ENCODE assay signal across 20 mouse cellular contexts in genomic region chr10:24217558-24218268, GRCm38 (mm10). TPM values are rescaled to one million over a fixed set of nuclear protein-coding genes. Genes with fewer than 3 reads are reported as not detected.
DNase-seq lines count a peak whose midpoint lies in the region; ATAC-seq and TF ChIP-seq lines count a peak whose summit lies in the region.
"Had no signal": no experiment of that assay in that cellular context is flagged by ENCODE, and none has a peak within 500 bp of the region (broad histone marks: within the 10 kb centered on the region; RNA-seq: fewer than 3 reads in every experiment).

No protein-coding gene starts in this region.

- ATAC-seq in intestine, embryonic 14.5 days (replicated peaks; ENCODE audit: low FRiP score, low TSS enrichment, low read depth): no peak
- ATAC-seq in intestine, postnatal 0 days: no peak
- no peak for ATAC-seq in stomach, embryonic 14.5 days (ENCODE audit: insufficient number of reproducible peaks, insufficient read depth, low FRiP score, low read depth)
- no peak for ATAC-seq in stomach, postnatal 0 days (ENCODE audit: low FRiP score, low TSS enrichment)
- ATAC-seq: forebrain, postnatal 0 days; liver, embryonic 12.5 days had no signal

- no peak overlapping the region for H3K9ac ChIP-seq in intestine, embryonic 14.5 days (ENCODE audit: low read length)
- H3K9ac ChIP-seq in intestine, postnatal 0 days (ENCODE audit: low read depth, low read length): no peak overlapping the region
- no peak overlapping the region for H3K9ac ChIP-seq in stomach, embryonic 14.5 days (replicated peaks; ENCODE audit: low read depth, low read length)
- no peak overlapping the region for H3K9ac ChIP-seq in stomach, postnatal 0 days (ENCODE audit: low read length)
- H3K9ac ChIP-seq: forebrain, postnatal 0 days; hindbrain, embryonic 12.5 days; liver, embryonic 12.5 days had no signal

- H3K36me3 ChIP-seq in intestine, embryonic 14.5 days (ENCODE audit: control insufficient read depth, insufficient read depth, low read length): no peaks in the 10 kb centered on the region
- no peaks in the 10 kb centered on the region for H3K36me3 ChIP-seq in intestine, postnatal 0 days (ENCODE audit: control insufficient read depth, insufficient read depth)
- no peaks in the 10 kb centered on the region for H3K36me3 ChIP-seq in stomach, embryonic 14.5 days (ENCODE audit: control insufficient read depth, insufficient read depth, low read length)
- no peaks in the 10 kb centered on the region for H3K36me3 ChIP-seq in stomach, postnatal 0 days (ENCODE audit: control insufficient read depth, insufficient read depth, low read length)
- H3K36me3 ChIP-seq: forebrain, embryonic 10.5 days; G1E; hindbrain, embryonic 12.5 days; limb, embryonic 10.5 days; liver, embryonic 12.5 days; midbrain, embryonic 10.5 days had no signal

- H3K27ac ChIP-seq in intestine, embryonic 14.5 days (ENCODE audit: low read depth): peak overlapping the region; percentile 10; the same call in 1 of the 2 replicates
- H3K27ac ChIP-seq in intestine, postnatal 0 days (ENCODE audit: low read depth, low read length): no peak overlapping the region
- 0 out of 2 replicates have a peak overlapping the region, but pooled peaks have one; percentile 2 for H3K27ac ChIP-seq in stomach, embryonic 14.5 days (ENCODE audit: low read length)
- no peak overlapping the region for H3K27ac ChIP-seq in stomach, postnatal 0 days (replicated peaks)
- H3K27ac ChIP-seq: forebrain, embryonic 10.5 days; hindbrain, embryonic 12.5 days; limb, embryonic 10.5 days; liver, embryonic 12.5 days; macrophage; midbrain, embryonic 10.5 days had no signal

- no peaks in the 10 kb centered on the region for H3K9me3 ChIP-seq in intestine, embryonic 14.5 days (ENCODE audit: control insufficient read depth, low read length)
- no peaks in the 10 kb centered on the region for H3K9me3 ChIP-seq in intestine, postnatal 0 days (ENCODE audit: control insufficient read depth)
- H3K9me3 ChIP-seq in stomach, embryonic 14.5 days (ENCODE audit: control insufficient read depth, low read depth, low read length): no peaks in the 10 kb centered on the region
- H3K9me3 ChIP-seq in stomach, postnatal 0 days (ENCODE audit: control insufficient read depth, low read length): no peaks in the 10 kb centered on the region
- H3K9me3 ChIP-seq: forebrain, embryonic 10.5 days; G1E; hindbrain, embryonic 12.5 days; limb, embryonic 10.5 days; liver, embryonic 12.5 days; midbrain, embryonic 10.5 days had no signal

- H3K4me1 ChIP-seq in intestine, embryonic 14.5 days (replicated peaks; ENCODE audit: control insufficient read depth, insufficient read depth, low read length): no peaks in the 10 kb centered on the region; the same call in 1 of the 2 replicates
- H3K4me1 ChIP-seq in intestine, postnatal 0 days (replicated peaks; ENCODE audit: control insufficient read depth, insufficient read depth, low read length): no peaks in the 10 kb centered on the region
- no peaks in the 10 kb centered on the region for H3K4me1 ChIP-seq in stomach, embryonic 14.5 days (ENCODE audit: control insufficient read depth, insufficient read depth, low read length)
- H3K4me1 ChIP-seq in stomach, postnatal 0 days (replicated peaks; ENCODE audit: control insufficient read depth, insufficient read depth): no peaks in the 10 kb centered on the region
- H3K4me1 ChIP-seq: hindbrain, embryonic 12.5 days; liver, embryonic 12.5 days had no signal

- peak; percentile 12 for DNase-seq in adrenal gland, postnatal 14 days
- DNase-seq in adrenal gland, postnatal 25 days: no peak
- DNase-seq in intestine, embryonic 14.5 days (ENCODE audit: low spot score): no peak
- DNase-seq in stomach, postnatal 0 days (ENCODE audit: low spot score): no peak
- DNase-seq in thymus, postnatal 10 days (ENCODE audit: low spot score in 2 of 2): no peak
- no peak for DNase-seq in spleen, postnatal 4 days (ENCODE audit: low spot score in 2 of 2)
- DNase-seq: cerebellum, adult 8-10 months; forebrain, postnatal 0 days; heart, postnatal 10 days; kidney, adult 11 months; thymus, adult 18-20 months had no signal

- no peak for TF ChIP-seq EP300 in stomach, postnatal 0 days (optimal IDR thresholded peaks at IDR 0.05)

- no peak for TF ChIP-seq CTCF in intestine, postnatal 0 days (IDR thresholded peaks at IDR 0.05; ENCODE audit: low read depth)
- TF ChIP-seq CTCF in stomach, postnatal 0 days (IDR thresholded peaks at IDR 0.05; ENCODE audit: low read depth): no peak

- WGBS in intestine, embryonic 14.5 days: 24% methylated on average over 6 of the region's 6 CpGs
- WGBS in intestine, postnatal 0 days: 34% methylated on average over 6 of the region's 6 CpGs
- WGBS in stomach, embryonic 14.5 days: 18% methylated on average over 6 of the region's 6 CpGs
- WGBS in stomach, postnatal 0 days: 25% methylated on average over 6 of the region's 6 CpGs

- no peak overlapping the region for H3K4me3 ChIP-seq in intestine, embryonic 14.5 days (ENCODE audit: low read depth, low read length)
- no peak overlapping the region for H3K4me3 ChIP-seq in intestine, postnatal 0 days (ENCODE audit: low read depth, low read length)
- H3K4me3 ChIP-seq in stomach, embryonic 14.5 days (ENCODE audit: low read depth, low read length): no peak overlapping the region
- no peak overlapping the region for H3K4me3 ChIP-seq in stomach, postnatal 0 days (ENCODE audit: low read depth, low read length)
- H3K4me3 ChIP-seq: forebrain, embryonic 10.5 days; hindbrain, embryonic 12.5 days; limb, embryonic 10.5 days; liver, embryonic 12.5 days; midbrain, embryonic 10.5 days had no signal

- H3K4me2 ChIP-seq in intestine, embryonic 14.5 days (ENCODE audit: low read length): 0 out of 2 replicates have a peak overlapping the region, but pooled peaks have one; percentile 2
- H3K4me2 ChIP-seq in intestine, postnatal 0 days (replicated peaks; ENCODE audit: low read depth): no peak overlapping the region; the same call in 1 of the 2 replicates
- no peak overlapping the region for H3K4me2 ChIP-seq in stomach, embryonic 14.5 days (replicated peaks; ENCODE audit: low read depth, low read length)
- no peak overlapping the region for H3K4me2 ChIP-seq in stomach, postnatal 0 days (replicated peaks; ENCODE audit: low read depth)
- H3K4me2 ChIP-seq: hindbrain, embryonic 12.5 days; liver, embryonic 12.5 days had no signal

- 0 out of 2 replicates have a peak, but pooled peaks cover 3% of the 10 kb centered on the region for H3K27me3 ChIP-seq in intestine, embryonic 14.5 days (replicated peaks; ENCODE audit: control insufficient read depth, insufficient read depth, low read length)
- H3K27me3 ChIP-seq in intestine, postnatal 0 days (replicated peaks; ENCODE audit: control insufficient read depth, insufficient read depth, low read length): no peaks in the 10 kb centered on the region
- H3K27me3 ChIP-seq in stomach, embryonic 14.5 days (ENCODE audit: control insufficient read depth, insufficient read depth, low read length): no peaks in the 10 kb centered on the region
- no peaks in the 10 kb centered on the region for H3K27me3 ChIP-seq in stomach, postnatal 0 days (ENCODE audit: control insufficient read depth, insufficient read depth, low read length)

RNA-seq across cellular contexts. Expression of gene Moxd1, which starts 5.6 kb away (rescaled TPM):
- 0.52 and 0.53 TPM in 2 replicates for total RNA-seq in adrenal gland, postnatal 14 days (2021)
- 0.21 TPM in 1 of 2 replicates, not detected in the other for total RNA-seq in adrenal gland, postnatal 25 days (2021)
- 19.2 and 23.2 TPM in 2 replicates for polyA plus RNA-seq in intestine, embryonic 14.5 days (2014; fragmentation: Nextera tagmentation; extraction: Ambion mirVana)
- 5.9 and 7.9 TPM in 2 replicates for polyA plus RNA-seq in intestine, postnatal 0 days (2015; fragmentation: Nextera tagmentation; extraction: Ambion mirVana)
- polyA plus RNA-seq in stomach, embryonic 14.5 days (2014; fragmentation: Nextera tagmentation; extraction: Ambion mirVana): 11.2 and 16.1 TPM in 2 replicates
- polyA plus RNA-seq in stomach, postnatal 0 days (2015; fragmentation: Nextera tagmentation; extraction: Ambion mirVana): 3.4 and 3.5 TPM in 2 replicates
- total RNA-seq: G1E had no signal
- polyA plus RNA-seq: G1E, macrophage had no signal

Comparison
In these comparisons a context has a peak if more than half of its experiments do, and no peak if none do; other contexts are left out.
1. H3K27ac ChIP-seq: peak in intestine, embryonic 14.5 days (single experiment) and stomach, embryonic 14.5 days (single experiment); none in intestine, postnatal 0 days (single experiment) and stomach, postnatal 0 days (single experiment).